Mouse (Mus musculus): ENCODE data around the gene 1700113H08Rik. TPM values are rescaled to one million over a fixed set of nuclear protein-coding genes. Genes with fewer than 3 reads are reported as not detected.

1700113H08Rik gene
- polyA plus RNA-seq, 1 experiment from 2014 or later, result not detected

GRCm38 (mm10) chr10:87275075-87275474, 217.2 kb downstream of the 1700113H08Rik start:
- ATAC-seq (no peak), DNase-seq (ENCODE audit: low spot score) (no peak)
- no peaks in the 10 kb centered on the region for H3K4me1 ChIP-seq (ENCODE audit: insufficient read depth, low read depth, low read length)
- no peaks in the 10 kb centered on the region for H3K27me3 ChIP-seq (replicated peaks; ENCODE audit: insufficient read depth, low read length)
- H3K27ac ChIP-seq (ENCODE audit: low read length), result no peak overlapping the region
- no peak overlapping the region for H3K4me2 ChIP-seq (replicated peaks; ENCODE audit: low read depth, low read length)
- H3K9me3 ChIP-seq (ENCODE audit: low read length), result no peaks in the 10 kb centered on the region
- no peak overlapping the region for H3K9ac ChIP-seq (replicated peaks; ENCODE audit: low read depth)
- no peak overlapping the region for H3K4me3 ChIP-seq (ENCODE audit: low read depth, low read length)
- TF ChIP-seq EP300 (IDR thresholded peaks at IDR 0.05), result no peak
- TF ChIP-seq CTCF (IDR thresholded peaks at IDR 0.05), result no peak
- H3K36me3 ChIP-seq (ENCODE audit: insufficient read depth, low read length), result no peaks in the 10 kb centered on the region

Other genes with a start within 250 kb of the 1700113H08Rik start
- 0.11 and 0.24 TPM in 2 replicates for gene Stab2, start 50.0 kb upstream of the 1700113H08Rik start, polyA plus RNA-seq (2015; fragmentation: Nextera tagmentation; extraction: Ambion mirVana)

All from lung, postnatal 0 days (tissue).